Mouse (Mus musculus): ENCODE results near the gene T.

DNA sequence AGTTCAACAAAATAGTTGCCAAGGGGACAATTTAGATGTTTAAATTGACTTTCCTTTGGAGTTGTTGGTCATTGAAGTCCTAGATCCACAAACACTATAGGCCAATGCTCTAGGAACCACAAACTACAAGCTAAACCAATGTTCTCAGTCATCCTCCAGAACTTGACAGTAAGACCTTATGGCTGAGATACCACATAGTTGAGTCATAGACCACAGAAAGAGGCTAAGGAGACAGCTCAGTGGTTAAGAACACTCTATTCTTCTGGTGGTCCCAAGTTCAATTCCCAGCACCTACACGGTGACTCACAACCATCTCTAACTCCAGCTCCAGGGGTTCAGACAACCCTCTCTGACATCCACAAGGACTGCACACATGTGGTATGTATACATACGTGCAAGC, 48.8 kb upstream of the T start:
- TF ChIP-seq CTCF (IDR thresholded peaks at IDR 0.05; ENCODE audit: low read depth, low read length), result no peak
- no peak for TF ChIP-seq GATA1 (IDR thresholded peaks at IDR 0.05; ENCODE audit: borderline replicate concordance, low read length)
- no peak for TF ChIP-seq TAL1 (conservative IDR thresholded peaks at IDR 0.05; ENCODE audit: low read depth, low read length)
- no peak for TF ChIP-seq GATA2 (IDR thresholded peaks at IDR 0.05; ENCODE audit: borderline replicate concordance, low read depth, low read length)
- TF ChIP-seq POLR2AphosphoS5 (IDR thresholded peaks at IDR 0.05; ENCODE audit: insufficient replicate concordance, low read depth, low read length), result no peak
